Mouse (Mus musculus): Measurements from ENCODE around the gene Krt17. TPM values are rescaled to one million over a fixed set of nuclear protein-coding genes. Genes with fewer than 3 reads are reported as not detected.

Gene Krt17
- polyA plus RNA-seq, 1 experiment: not detected

GRCm38 (mm10) chr11:100288942-100289341, 28.1 kb upstream of the Krt17 start:
- Histone ChIP-seq H3K4me1 (ENCODE audit: control insufficient read depth, insufficient read depth, low read length) (no peaks in the 10 kb centered on the region), H3K27ac (ENCODE audit: insufficient read depth, low read depth, low read length) (no peak overlapping the region), H3K4me3 (ENCODE audit: insufficient read depth, low read length) (no peak overlapping the region)
- no peak for TF ChIP-seq POLR2A (IDR thresholded peaks at IDR 0.05; ENCODE audit: borderline replicate concordance, low read depth, low read length)
- no peak for TF ChIP-seq CTCF (IDR thresholded peaks at IDR 0.05; ENCODE audit: low read depth, low read length)

GRCm38 (mm10) chr11:100287024-100287423, 26.2 kb upstream of the Krt17 start:
- Histone ChIP-seq H3K27ac (ENCODE audit: insufficient read depth, low read depth, low read length) (no peak overlapping the region), H3K4me1 (ENCODE audit: control insufficient read depth, insufficient read depth, low read length) (no peaks in the 10 kb centered on the region), H3K4me3 (ENCODE audit: insufficient read depth, low read length) (no peak overlapping the region)
- TF ChIP-seq CTCF (IDR thresholded peaks at IDR 0.05; ENCODE audit: low read depth, low read length) (no peak), POLR2A (IDR thresholded peaks at IDR 0.05; ENCODE audit: borderline replicate concordance, low read depth, low read length) (no peak)

- Histone ChIP-seq H3K27ac (ENCODE audit: insufficient read depth, low read depth, low read length) (no peak overlapping the region), H3K4me3 (ENCODE audit: insufficient read depth, low read length) (no peak overlapping the region), H3K4me1 (ENCODE audit: control insufficient read depth, insufficient read depth, low read length) (no peaks in the 10 kb centered on the region)
- TF ChIP-seq CTCF (IDR thresholded peaks at IDR 0.05; ENCODE audit: low read depth, low read length) (no peak), POLR2A (IDR thresholded peaks at IDR 0.05; ENCODE audit: borderline replicate concordance, low read depth, low read length) (no peak)
These were observed 24.2 kb upstream of the Krt17 start for GRCm38 (mm10) chr11:100284988-100285387.

DNA sequence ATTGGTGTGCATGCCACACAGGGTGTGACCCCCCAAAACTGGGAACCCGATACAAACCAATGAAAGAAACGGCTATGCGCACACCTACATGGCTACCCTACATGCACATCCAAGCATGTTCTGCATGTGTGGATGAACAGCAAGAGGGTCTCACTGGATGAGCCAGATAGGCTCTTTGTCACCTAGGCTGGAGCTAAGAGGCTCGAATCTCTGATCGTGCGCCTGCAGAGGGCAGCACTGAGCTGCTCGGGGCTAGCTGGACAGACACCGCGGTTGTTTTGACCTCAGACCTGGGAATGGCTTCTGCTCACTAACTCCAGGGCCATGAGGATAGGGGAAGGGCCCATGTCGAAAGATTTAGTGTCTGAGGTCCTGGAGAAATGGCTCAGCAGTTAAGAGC, 21.7 kb upstream of the Krt17 start:
- Histone ChIP-seq H3K27ac (ENCODE audit: insufficient read depth, low read depth, low read length) (no peak overlapping the region), H3K4me3 (ENCODE audit: insufficient read depth, low read length) (no peak overlapping the region), H3K4me1 (ENCODE audit: control insufficient read depth, insufficient read depth, low read length) (no peaks in the 10 kb centered on the region)
- TF ChIP-seq CTCF (IDR thresholded peaks at IDR 0.05; ENCODE audit: low read depth, low read length) (peak; percentile 70), POLR2A (IDR thresholded peaks at IDR 0.05; ENCODE audit: borderline replicate concordance, low read depth, low read length) (no peak)

GRCm38 (mm10) chr11:100281596-100282544, 21.0 kb upstream of the Krt17 start:
- no peaks in the 10 kb centered on the region for H3K4me1 ChIP-seq (ENCODE audit: control insufficient read depth, insufficient read depth, low read length)
- no peak overlapping the region for H3K27ac ChIP-seq (ENCODE audit: insufficient read depth, low read depth, low read length)
- TF ChIP-seq CTCF (IDR thresholded peaks at IDR 0.05; ENCODE audit: low read depth, low read length) (no peak), POLR2A (IDR thresholded peaks at IDR 0.05; ENCODE audit: borderline replicate concordance, low read depth, low read length) (no peak)
- no peak overlapping the region for H3K4me3 ChIP-seq (ENCODE audit: insufficient read depth, low read length)

GRCm38 (mm10) chr11:100278759-100279158, 17.9 kb upstream of the Krt17 start:
- Histone ChIP-seq H3K4me1 (ENCODE audit: control insufficient read depth, insufficient read depth, low read length) (no peaks in the 10 kb centered on the region), H3K4me3 (ENCODE audit: insufficient read depth, low read length) (no peak overlapping the region), H3K27ac (ENCODE audit: insufficient read depth, low read depth, low read length) (no peak overlapping the region)
- TF ChIP-seq POLR2A (IDR thresholded peaks at IDR 0.05; ENCODE audit: borderline replicate concordance, low read depth, low read length) (no peak), CTCF (IDR thresholded peaks at IDR 0.05; ENCODE audit: low read depth, low read length) (no peak)

DNA sequence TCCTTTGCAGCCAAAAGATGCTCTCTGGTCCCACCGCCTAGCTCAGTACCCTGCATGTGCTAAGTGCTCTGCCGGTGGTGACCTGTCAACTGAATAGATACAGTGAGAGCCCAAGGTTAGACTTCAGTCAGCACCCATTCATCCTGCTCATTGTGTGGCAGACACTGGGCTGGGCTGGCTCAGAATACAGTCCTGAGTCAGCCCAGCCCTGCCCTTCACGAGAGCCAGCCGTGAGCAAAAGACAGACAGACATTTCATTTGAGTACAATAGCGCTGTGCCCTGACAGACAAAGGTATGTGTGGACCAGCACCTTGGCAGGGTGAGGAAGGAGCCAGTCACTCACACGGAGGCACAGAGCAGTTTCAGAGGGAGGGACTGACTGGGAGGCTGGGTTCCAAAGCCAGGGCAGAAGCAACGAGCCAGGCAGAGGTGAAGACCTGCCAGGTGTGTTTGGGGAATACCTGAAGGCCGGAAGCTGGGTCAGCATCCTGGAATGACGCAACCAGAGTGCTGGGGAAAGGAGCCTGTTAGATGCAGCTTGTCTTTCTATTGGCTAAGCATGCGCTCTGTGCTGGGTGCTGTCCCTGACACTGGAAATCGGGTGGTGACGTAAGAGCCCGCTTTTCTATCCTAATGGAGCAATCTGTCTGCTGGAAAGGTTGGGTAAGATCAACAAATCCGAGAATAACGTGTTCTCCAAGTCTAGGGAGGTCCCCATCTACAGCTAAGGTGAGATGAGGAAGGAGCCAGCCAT, 17.1 kb upstream of the Krt17 start:
- Histone ChIP-seq H3K4me1 (ENCODE audit: control insufficient read depth, insufficient read depth, low read length) (no peaks in the 10 kb centered on the region), H3K27ac (ENCODE audit: insufficient read depth, low read depth, low read length) (no peak overlapping the region), H3K4me3 (ENCODE audit: insufficient read depth, low read length) (no peak overlapping the region)
- no peak for TF ChIP-seq POLR2A (IDR thresholded peaks at IDR 0.05; ENCODE audit: borderline replicate concordance, low read depth, low read length)
- TF ChIP-seq CTCF (IDR thresholded peaks at IDR 0.05; ENCODE audit: low read depth, low read length): no peak

DNA sequence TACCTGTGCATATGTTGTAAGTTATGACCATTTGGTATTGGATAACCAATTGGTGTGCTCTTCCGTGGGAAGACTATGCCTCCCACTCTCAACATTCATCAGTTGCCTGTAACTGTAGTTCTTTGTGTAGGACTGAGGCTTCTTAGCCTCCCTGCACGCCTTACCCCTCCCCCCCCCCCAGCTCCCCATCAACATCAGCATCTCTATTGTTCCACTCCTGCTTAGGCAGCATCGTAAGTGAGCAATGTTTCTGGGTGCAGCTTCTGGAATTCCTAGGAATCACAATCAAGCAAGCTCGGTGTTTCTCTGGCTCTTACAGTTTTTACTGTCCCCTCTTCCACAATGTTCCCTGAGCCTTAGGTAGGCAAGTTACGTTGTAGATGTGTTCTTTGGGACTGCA, 14.6 kb upstream of the Krt17 start:
- TF ChIP-seq CTCF (IDR thresholded peaks at IDR 0.05; ENCODE audit: low read depth, low read length) (no peak), POLR2A (IDR thresholded peaks at IDR 0.05; ENCODE audit: borderline replicate concordance, low read depth, low read length) (no peak)
- H3K4me1 ChIP-seq (ENCODE audit: control insufficient read depth, insufficient read depth, low read length): no peaks in the 10 kb centered on the region
- no peak overlapping the region for H3K27ac ChIP-seq (ENCODE audit: insufficient read depth, low read depth, low read length)
- H3K4me3 ChIP-seq (ENCODE audit: insufficient read depth, low read length): no peak overlapping the region

GRCm38 (mm10) chr11:100274719-100275118, 13.9 kb upstream of the Krt17 start:
- no peak overlapping the region for H3K27ac ChIP-seq (ENCODE audit: insufficient read depth, low read depth, low read length)
- no peak overlapping the region for H3K4me3 ChIP-seq (ENCODE audit: insufficient read depth, low read length)
- no peaks in the 10 kb centered on the region for H3K4me1 ChIP-seq (ENCODE audit: control insufficient read depth, insufficient read depth, low read length)
- no peak for TF ChIP-seq POLR2A (IDR thresholded peaks at IDR 0.05; ENCODE audit: borderline replicate concordance, low read depth, low read length)
- TF ChIP-seq CTCF (IDR thresholded peaks at IDR 0.05; ENCODE audit: low read depth, low read length): no peak

- Histone ChIP-seq H3K4me3 (ENCODE audit: insufficient read depth, low read length) (no peak overlapping the region), H3K27ac (ENCODE audit: insufficient read depth, low read depth, low read length) (no peak overlapping the region), H3K4me1 (ENCODE audit: control insufficient read depth, insufficient read depth, low read length) (no peaks in the 10 kb centered on the region)
- no peak for TF ChIP-seq CTCF (IDR thresholded peaks at IDR 0.05; ENCODE audit: low read depth, low read length)
- no peak for TF ChIP-seq POLR2A (IDR thresholded peaks at IDR 0.05; ENCODE audit: borderline replicate concordance, low read depth, low read length)
These were observed 11.0 kb upstream of the Krt17 start for GRCm38 (mm10) chr11:100271878-100272277.
